Mouse (Mus musculus): ENCODE measurements around the gene Dnah7a.

- TF ChIP-seq POLR2A (IDR thresholded peaks at IDR 0.05; ENCODE audit: low read depth, low read length) (no peak), CTCF (IDR thresholded peaks at IDR 0.05; ENCODE audit: extremely low read depth, insufficient read depth, insufficient read length, insufficient replicate concordance) (no peak)
Measured at GRCm38 (mm10) chr1:53467325-53467670, 239.3 kb downstream of the Dnah7a start.

Data from spleen, adult 2 months (tissue).